Mouse (Mus musculus) thymus, adult 2 months (tissue): ENCODE measurements around the gene Cops4. TPM values are rescaled to one million over a fixed set of nuclear protein-coding genes. Genes with fewer than 3 reads are reported as not detected.

Experiments
- DNase-seq: peaks from one replicate; pipeline ENCODE4 v3.0.0; 2021
- H3K27ac ChIP-seq: fragments of 200-500 bp; 2 replicates; pipeline ENCODE4 v1.5.1; 2012; ENCODE audit warnings: low read length, control low read depth; ENCODE audit not compliant: control insufficient read depth, insufficient read depth
- H3K27me3 ChIP-seq: fragments of 200-500 bp; 2 replicates; pipeline ENCODE4 v1.6.1; 2012; ENCODE audit warnings: mild to moderate bottlenecking, low read length, moderate library complexity, mixed read lengths; ENCODE audit not compliant: control insufficient read depth, insufficient read depth
- H3K36me3 ChIP-seq: fragments of 200-500 bp; 2 replicates; pipeline ENCODE4 v1.6.1; 2012; ENCODE audit warnings: mild to moderate bottlenecking, low read length, moderate library complexity; ENCODE audit not compliant: control insufficient read depth, insufficient read depth
- H3K4me1 ChIP-seq: fragments of 200-500 bp; replicated peaks from 2 replicates; pipeline ENCODE4 v1.6.1; 2012; ENCODE audit warnings: low read length; ENCODE audit not compliant: control insufficient read depth, insufficient read depth
- H3K4me3 ChIP-seq: fragments of 200-500 bp; 2 replicates; pipeline ENCODE4 v1.5.1; 2012; ENCODE audit warnings: mild to moderate bottlenecking, low read length, control low read depth, moderate library complexity; ENCODE audit not compliant: control insufficient read depth, insufficient read depth
- CTCF ChIP-seq: fragments of 200-500 bp; IDR thresholded peaks from 2 replicates; pipeline ENCODE4 v1.5.1; 2012; ENCODE audit warnings: mild to moderate bottlenecking, control low read depth, low read length, moderate library complexity, borderline replicate concordance; ENCODE audit not compliant: control insufficient read depth, poor library complexity, insufficient read depth; ENCODE audit errors: extremely low read depth
- POLR2A ChIP-seq: fragments of 200-500 bp; IDR thresholded peaks from 2 replicates; pipeline ENCODE4 v1.6.1; 2012; ENCODE audit warnings: mild to moderate bottlenecking, low read length, control low read depth, moderate library complexity; ENCODE audit not compliant: control insufficient read depth, poor library complexity, insufficient read depth; ENCODE audit errors: extremely low read depth
- WGBS: fragments of 180-500 bp; shearing (Covaris S2); methylation state at CpG from one replicate; pipeline ENCODE4 v1.1.7; 2018; 5-methylcytosine and 5-hydroxymethylcytosine counted together
- polyA plus RNA-seq: library from polyadenylated mRNA; depleted of rRNA; stranded (reverse); fragments of >200 nt; gene quantifications from 2 replicates; pipeline ENCODE4 v1.2.3, GENCODE M21; 2012

Cops4 gene
- polyA plus RNA-seq, 1 experiment: 24.8 TPM

- 37% methylated on average over 11 of the region's 11 CpGs for WGBS
- no peak for DNase-seq
- H3K4me1 ChIP-seq: peaks cover 19% of the 10 kb centered on the region
Measured at GRCm38 (mm10) chr5:100581622-100582434, 63.7 kb downstream of the Cops4 start.

GRCm38 (mm10) chr5:100582435-100582826 is 64.3 kb downstream of the Cops4 start:
- Histone ChIP-seq H3K27ac (no peak overlapping the region), H3K27me3 (no peaks in the 10 kb centered on the region), H3K4me1 (peaks cover 22% of the 10 kb centered on the region), H3K36me3 (no peaks in the 10 kb centered on the region), H3K4me3 (no peak overlapping the region)
- WGBS: 19% methylated on average over 5 of the region's 5 CpGs
- no peak for TF ChIP-seq CTCF
- TF ChIP-seq POLR2A: no peak
- DNase-seq: no peak

More at GRCm38 (mm10) chr5:100581622-100582434, 63.7 kb downstream of the Cops4 start:
- Histone ChIP-seq H3K27me3 (no peaks in the 10 kb centered on the region), H3K4me3 (no peak overlapping the region), H3K36me3 (no peaks in the 10 kb centered on the region), H3K27ac (no peak overlapping the region)
- TF ChIP-seq CTCF (no peak), POLR2A (no peak)

GRCm38 (mm10) chr5:100583066-100583465 is 65.0 kb downstream of the Cops4 start:
- WGBS: 67% methylated on average over 7 of the region's 7 CpGs
- Histone ChIP-seq H3K4me3 (no peak overlapping the region), H3K4me1 (peaks cover 22% of the 10 kb centered on the region), H3K27ac (no peak overlapping the region), H3K36me3 (no peaks in the 10 kb centered on the region), H3K27me3 (no peaks in the 10 kb centered on the region)
- TF ChIP-seq POLR2A (no peak), CTCF (no peak)
- DNase-seq: no peak

GRCm38 (mm10) chr5:100585206-100585644 is 67.1 kb downstream of the Cops4 start:
- peak; percentile 9 for DNase-seq
- TF ChIP-seq POLR2A (no peak), CTCF (no peak)
- H3K27ac ChIP-seq: peak overlapping the region; percentile 57; the same call in 1 of the 2 replicates
- no peaks in the 10 kb centered on the region for H3K27me3 ChIP-seq
- no peak overlapping the region for H3K4me3 ChIP-seq
- H3K36me3 ChIP-seq: no peaks in the 10 kb centered on the region
- WGBS: 6% methylated on average over 8 of the region's 8 CpGs
- H3K4me1 ChIP-seq: peaks cover 22% of the 10 kb centered on the region

- no peaks in the 10 kb centered on the region for H3K36me3 ChIP-seq
- H3K4me1 ChIP-seq: peaks cover 22% of the 10 kb centered on the region
- WGBS: 93% methylated on average over 3 of the region's 3 CpGs
- H3K27ac ChIP-seq: no peak overlapping the region
- TF ChIP-seq POLR2A (no peak), CTCF (no peak)
- no peak for DNase-seq
- H3K4me3 ChIP-seq: no peak overlapping the region
- no peaks in the 10 kb centered on the region for H3K27me3 ChIP-seq
Measured at GRCm38 (mm10) chr5:100585657-100586056, 67.5 kb downstream of the Cops4 start.

- no peaks in the 10 kb centered on the region for H3K27me3 ChIP-seq
- no peaks in the 10 kb centered on the region for H3K36me3 ChIP-seq
- H3K27ac ChIP-seq: no peak overlapping the region
- no peak for TF ChIP-seq POLR2A
- no peak for DNase-seq
- H3K4me3 ChIP-seq: no peak overlapping the region
- WGBS: 89% methylated on average over 7 of the region's 7 CpGs
- peaks cover 21% of the 10 kb centered on the region for H3K4me1 ChIP-seq
Measured at GRCm38 (mm10) chr5:100587136-100587535, 69.0 kb downstream of the Cops4 start.
